34 mouse cellular contexts compared by ENCODE assay signal in the genomic region with DNA sequence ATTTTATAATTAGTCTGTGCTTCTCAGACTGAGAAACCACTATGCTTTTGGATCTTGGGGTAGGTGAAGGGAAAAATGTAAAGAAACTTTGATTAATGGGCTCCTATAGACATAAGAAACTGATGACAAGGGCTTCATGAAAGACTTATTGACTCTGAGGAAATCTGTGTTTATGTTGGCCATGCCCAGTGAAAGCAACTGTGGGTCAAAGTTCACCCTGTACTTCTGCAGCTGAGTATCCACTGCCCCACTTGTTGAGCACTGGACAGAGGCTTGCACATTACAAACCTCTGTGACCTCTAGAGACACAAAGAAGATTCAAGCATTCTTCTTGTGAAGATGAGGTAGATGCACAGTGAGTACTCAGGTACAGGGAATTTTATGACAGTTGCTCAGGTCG.
"Had no signal": no experiment of that assay in that cellular context is flagged by ENCODE, and none has a peak within 500 bp of the region (broad histone marks: within the 10 kb centered on the region; RNA-seq: fewer than 3 reads in every experiment).

No protein-coding gene starts in this region.

- H3K9ac ChIP-seq: heart, embryonic 12.5 days; heart, embryonic 13.5 days; heart, embryonic 15.5 days; hindbrain, embryonic 12.5 days; hindbrain, embryonic 13.5 days; hindbrain, embryonic 15.5 days; intestine, embryonic 15.5 days; kidney, embryonic 15.5 days had no signal

- DNase-seq: heart, postnatal 10 days; heart, postnatal 14 days; heart, postnatal 36 days; heart, postnatal 4 days; kidney, adult 11 months; kidney, adult 18-20 months; kidney, adult 2 months; kidney, adult 8-10 months; kidney, postnatal 10 days; kidney, postnatal 14 days; kidney, postnatal 25 days; kidney, postnatal 36 days; kidney, postnatal 4 days; layer of hippocampus, adult 9-11 months; layer of hippocampus, postnatal 36 days had no signal

- H3K27me3 ChIP-seq: heart, embryonic 12.5 days; heart, embryonic 13.5 days; heart, embryonic 15.5 days; hindbrain, embryonic 12.5 days; hindbrain, embryonic 13.5 days; hindbrain, embryonic 15.5 days; intestine, embryonic 15.5 days; kidney, embryonic 15.5 days had no signal

- H3K4me1 ChIP-seq: heart, embryonic 12.5 days; heart, embryonic 13.5 days; heart, embryonic 15.5 days; hindbrain, embryonic 10.5 days; hindbrain, embryonic 12.5 days; hindbrain, embryonic 13.5 days; hindbrain, embryonic 15.5 days; intestine, embryonic 15.5 days; kidney, embryonic 15.5 days had no signal

- H3K27ac ChIP-seq: heart, embryonic 10.5 days; heart, embryonic 13.5 days; heart, embryonic 15.5 days; hindbrain, embryonic 10.5 days; hindbrain, embryonic 12.5 days; hindbrain, embryonic 13.5 days; hindbrain, embryonic 15.5 days; hindbrain, postnatal 0 days; intestine, embryonic 15.5 days; kidney, embryonic 15.5 days; kidney, postnatal 0 days; layer of hippocampus, adult 2 months; left cerebral cortex, adult 2 months had no signal

- H3K36me3 ChIP-seq: heart, embryonic 10.5 days; heart, embryonic 12.5 days; heart, embryonic 13.5 days; heart, embryonic 15.5 days; hindbrain, embryonic 10.5 days; hindbrain, embryonic 12.5 days; hindbrain, embryonic 13.5 days; hindbrain, embryonic 15.5 days; intestine, embryonic 15.5 days; kidney, embryonic 15.5 days had no signal

- H3K4me3 ChIP-seq: heart, embryonic 10.5 days; heart, embryonic 12.5 days; heart, embryonic 13.5 days; heart, embryonic 15.5 days; hindbrain, embryonic 10.5 days; hindbrain, embryonic 12.5 days; hindbrain, embryonic 13.5 days; hindbrain, embryonic 15.5 days; intestine, embryonic 15.5 days; kidney, embryonic 15.5 days; layer of hippocampus, adult 2 months; left cerebral cortex, adult 2 months had no signal

- H3K9me3 ChIP-seq: heart, embryonic 10.5 days; heart, embryonic 12.5 days; heart, embryonic 13.5 days; heart, embryonic 15.5 days; hindbrain, embryonic 10.5 days; hindbrain, embryonic 12.5 days; hindbrain, embryonic 13.5 days; hindbrain, embryonic 15.5 days; intestine, embryonic 15.5 days; kidney, embryonic 15.5 days had no signal

- ATAC-seq: hindbrain, embryonic 16.5 days; hindbrain, postnatal 0 days; inflammation-experienced regulatory T-cells, adult 6 months; intestine, embryonic 15.5 days; intestine, embryonic 16.5 days; intestine, postnatal 0 days had no signal

- H3K4me2 ChIP-seq: heart, embryonic 11.5 days; heart, embryonic 12.5 days; heart, embryonic 13.5 days; heart, embryonic 15.5 days; hindbrain, embryonic 12.5 days; hindbrain, embryonic 13.5 days; hindbrain, embryonic 15.5 days; intestine, embryonic 15.5 days; kidney, embryonic 15.5 days had no signal
